Mouse (Mus musculus) skeletal muscle tissue, adult 2 months (tissue): ENCODE measurements around the gene Sugt1.

Experiments used
- DNase-seq: peaks from one replicate; pipeline ENCODE4 v3.0.0-alpha.2; 2012; ENCODE audit warnings: low read depth, low spot score

The Sugt1 gene

DNA sequence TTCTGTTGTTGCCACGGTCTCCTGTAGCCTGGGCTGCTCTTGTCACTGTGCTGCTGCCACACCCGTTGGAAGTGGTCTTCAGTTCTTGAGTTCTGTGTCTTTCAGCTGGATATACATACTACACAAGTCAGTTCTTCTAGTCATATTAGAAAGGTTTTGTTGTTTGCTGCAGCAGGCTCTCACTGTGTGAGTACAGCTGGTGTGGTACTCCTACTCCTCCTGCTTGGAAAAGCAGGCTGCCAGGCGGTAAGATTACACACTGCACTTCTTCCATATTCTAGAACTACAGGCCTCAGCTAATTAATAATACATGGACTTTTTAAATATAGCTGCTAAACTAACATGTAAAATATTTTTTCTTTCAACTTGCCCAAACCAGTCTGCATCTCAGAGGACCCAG is 19.4 kb downstream of the Sugt1 start:
- DNase-seq = no peak

GRCm38 (mm10) chr14:79607352-79607751 is 19.9 kb downstream of the Sugt1 start:
- no peak for DNase-seq

DNA sequence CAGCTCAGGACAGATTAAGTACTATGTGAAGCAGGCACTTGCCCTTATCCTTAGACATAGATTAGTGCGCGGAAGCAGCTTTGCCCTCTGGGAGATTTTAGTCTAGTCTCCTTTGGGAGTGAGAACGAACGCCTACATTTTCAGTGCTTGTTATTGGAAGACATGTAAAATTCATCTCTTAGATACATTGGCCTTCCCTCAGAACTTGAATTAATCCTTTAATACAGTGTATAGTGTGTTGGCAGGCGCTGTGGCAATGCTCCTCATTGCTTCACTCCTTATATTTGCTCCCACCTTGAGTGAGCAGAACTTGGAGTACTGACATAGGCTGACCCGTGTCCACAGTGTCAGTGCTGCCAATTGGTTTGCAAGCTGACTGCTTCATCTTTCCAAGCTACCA is 20.8 kb downstream of the Sugt1 start:
- DNase-seq = no peak

DNA sequence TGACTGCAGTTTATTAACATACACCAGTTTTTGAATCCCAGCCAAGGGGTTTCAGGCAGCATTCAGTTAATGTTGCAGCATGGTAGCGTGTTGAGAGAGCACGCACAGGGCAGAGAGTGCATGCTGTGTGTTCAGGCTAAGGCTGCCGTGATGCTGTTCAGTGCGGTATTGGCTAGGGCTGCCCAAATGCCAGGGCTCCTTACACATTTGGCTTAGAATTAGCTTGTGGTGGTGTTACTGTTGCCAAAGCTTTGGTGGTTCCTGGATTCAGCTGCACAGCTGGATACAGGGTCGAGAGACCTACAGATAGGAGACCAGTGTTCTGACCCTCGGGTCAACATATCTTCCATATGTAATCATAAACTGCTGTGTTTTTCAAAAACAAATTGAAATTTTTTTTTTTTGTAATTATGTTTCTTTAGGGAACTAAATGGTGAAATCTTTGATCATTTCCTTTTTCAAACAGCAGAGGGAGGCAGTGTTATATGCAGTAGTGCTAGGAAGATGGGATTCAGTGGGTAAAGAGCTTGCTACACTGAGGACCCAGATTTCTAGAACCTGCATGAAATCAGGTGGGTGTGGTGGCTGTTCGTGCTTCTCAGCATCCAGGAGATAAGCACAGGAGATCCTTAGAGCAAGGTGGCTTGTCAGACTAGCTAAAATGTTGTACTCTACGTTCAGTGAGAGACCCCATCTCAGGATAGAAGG is 29.8 kb downstream of the Sugt1 start:
- DNase-seq = no peak

- no peak for DNase-seq
These were observed 32.3 kb downstream of the Sugt1 start for GRCm38 (mm10) chr14:79619802-79620201.

GRCm38 (mm10) chr14:79621143-79621542 is 33.7 kb downstream of the Sugt1 start:
- DNase-seq = no peak

GRCm38 (mm10) chr14:79632330-79632729 is 44.8 kb downstream of the Sugt1 start:
- no peak for DNase-seq

DNA sequence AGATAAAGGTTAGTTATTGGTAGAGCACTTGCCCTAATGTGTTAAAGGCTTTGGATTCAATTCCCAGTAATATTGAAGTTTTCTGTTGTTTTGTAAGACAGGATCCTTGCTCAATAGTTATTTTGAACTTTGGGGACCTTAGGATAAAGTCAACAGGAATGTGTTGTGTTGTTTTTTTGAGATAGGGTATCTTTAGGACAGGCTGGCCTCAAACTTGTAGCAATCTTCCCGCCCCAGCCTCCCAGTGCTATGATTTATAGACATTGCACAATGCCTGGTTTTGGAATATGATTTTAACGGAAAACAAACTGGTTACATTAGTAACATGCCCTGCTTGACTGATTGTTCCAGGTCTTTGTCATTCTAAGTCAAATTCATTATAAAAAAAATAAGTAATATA is 45.7 kb downstream of the Sugt1 start:
- DNase-seq = no peak

GRCm38 (mm10) chr14:79636814-79637213 is 49.3 kb downstream of the Sugt1 start:
- DNase-seq = no peak

- DNase-seq = no peak
These were observed 54.6 kb downstream of the Sugt1 start for GRCm38 (mm10) chr14:79642063-79642462.

DNA sequence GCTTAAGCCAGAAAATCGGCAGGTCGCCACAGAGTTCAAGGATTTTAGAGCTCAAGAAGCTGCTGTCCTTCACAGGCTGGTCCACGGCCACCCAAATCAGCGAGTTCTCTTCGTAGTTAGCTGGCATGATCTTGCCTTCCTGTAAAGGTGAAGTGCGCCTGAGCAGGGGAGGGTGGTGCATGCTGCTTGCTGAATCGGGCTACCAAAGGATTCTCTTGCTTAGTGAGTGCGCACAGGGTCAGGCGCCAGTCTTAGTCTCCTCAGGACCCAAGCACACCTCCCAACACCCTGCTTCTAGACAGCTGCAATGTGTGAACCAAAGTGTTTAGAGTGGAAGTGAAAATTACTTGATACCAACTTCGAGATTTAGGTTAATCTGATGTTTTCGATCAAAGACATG is 57.9 kb downstream of the Sugt1 start:
- no peak for DNase-seq

- DNase-seq = no peak
These were observed 62.2 kb downstream of the Sugt1 start for GRCm38 (mm10) chr14:79649680-79650079.

- DNase-seq = no peak
These were observed 65.2 kb downstream of the Sugt1 start for GRCm38 (mm10) chr14:79652654-79653053.

- DNase-seq = peak; percentile 27
These were observed 70.8 kb downstream of the Sugt1 start for GRCm38 (mm10) chr14:79658286-79658685.

DNA sequence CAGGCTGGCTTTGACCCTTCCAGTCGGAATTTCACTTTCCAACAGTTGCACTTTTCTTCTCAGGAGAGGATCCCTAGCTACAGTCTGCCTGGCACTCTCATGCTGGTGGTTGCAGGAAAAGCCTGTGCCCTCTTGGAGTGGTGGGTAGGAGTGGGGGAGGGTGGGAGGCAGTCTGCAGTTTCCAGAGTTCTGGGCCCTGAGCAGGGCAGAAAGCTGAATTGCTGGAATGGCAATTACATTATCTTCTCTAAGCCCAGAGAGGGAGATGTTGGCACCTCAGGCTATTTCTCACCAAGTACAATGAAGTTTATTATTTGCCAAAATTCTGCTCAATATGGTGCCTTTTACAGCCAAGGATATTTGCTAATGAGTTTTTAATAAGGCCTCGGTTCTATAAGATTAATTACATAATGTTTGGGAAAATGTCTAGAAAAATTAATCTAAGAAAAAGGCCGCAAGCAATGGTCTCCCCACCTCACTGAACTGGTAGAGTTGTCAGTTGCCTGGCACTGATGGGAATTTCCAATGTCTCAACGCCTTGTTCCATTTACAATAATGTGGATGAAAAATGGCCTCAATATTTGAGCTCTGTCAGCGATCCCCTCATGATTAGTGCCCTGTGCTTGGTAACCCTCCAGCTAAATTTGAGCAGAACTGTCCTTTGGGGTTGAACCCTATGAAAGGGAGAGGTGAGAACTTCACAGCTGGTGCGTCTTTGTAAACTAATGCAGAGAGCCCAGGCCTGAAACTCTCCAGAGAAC is 71.4 kb downstream of the Sugt1 start:
- DNase-seq = no peak

DNA sequence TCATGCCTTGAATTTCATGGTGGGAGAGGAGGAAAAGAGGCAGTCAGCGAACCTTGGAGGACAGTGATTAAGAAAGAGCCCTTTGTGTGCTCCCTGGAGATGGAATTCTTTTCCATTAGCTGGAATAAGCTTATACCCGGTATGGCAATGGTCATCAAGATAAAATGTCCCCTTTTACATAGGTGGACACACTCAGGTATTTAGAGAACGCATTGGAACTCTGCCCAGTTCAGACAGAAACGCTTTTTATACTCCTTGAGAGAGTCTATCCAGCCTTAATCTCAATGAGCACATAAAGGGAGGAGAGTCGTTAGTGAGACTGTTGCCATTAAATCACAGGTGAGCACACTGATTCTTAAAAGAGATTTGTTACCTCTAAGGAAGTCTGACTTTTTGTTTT is 73.0 kb downstream of the Sugt1 start:
- no peak for DNase-seq

DNA sequence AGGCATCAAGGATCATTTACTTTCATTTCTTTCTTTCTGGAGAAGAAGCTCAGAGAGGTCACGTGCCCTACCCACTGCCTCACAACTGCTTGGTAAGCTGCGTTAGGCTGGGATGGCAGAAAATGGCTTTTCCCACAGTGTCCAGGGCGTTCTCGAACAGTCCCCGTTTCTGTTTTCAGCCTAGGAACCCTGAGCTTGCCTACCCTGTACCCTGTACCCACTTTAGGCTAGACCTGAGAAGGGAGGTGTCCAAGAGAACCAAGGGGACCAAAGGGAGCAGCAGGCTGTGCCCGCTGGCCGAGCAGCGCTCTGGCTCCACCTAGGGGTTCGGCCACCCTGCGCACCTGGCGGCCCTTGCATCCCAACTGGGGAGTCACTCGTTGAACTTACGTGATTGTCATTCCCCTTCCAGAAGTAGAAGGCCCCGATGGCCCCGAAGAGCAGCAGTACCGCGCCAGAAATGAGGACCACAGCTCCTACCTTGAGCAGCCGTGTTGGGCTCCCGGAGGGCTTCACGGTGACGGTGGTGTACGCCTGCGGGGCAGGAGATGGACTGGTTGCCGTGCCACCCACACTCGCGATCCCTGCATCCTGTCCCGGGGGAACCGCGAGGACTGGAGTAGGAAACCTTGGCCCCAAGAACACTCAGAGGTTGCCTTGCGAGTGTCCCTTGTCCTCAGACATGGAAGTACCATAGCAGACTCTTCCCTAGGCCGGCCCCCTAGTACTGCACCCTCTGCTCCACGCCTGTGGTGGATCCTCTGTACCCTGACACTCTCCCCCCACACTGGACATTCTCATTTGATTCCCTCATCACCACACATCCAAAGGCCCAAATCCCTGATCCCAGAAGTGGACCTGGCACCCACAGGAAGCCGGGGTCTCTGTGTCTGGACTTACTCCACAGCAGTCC is 73.8 kb downstream of the Sugt1 start:
- peak; percentile 14 for DNase-seq

- no peak for DNase-seq
These were observed 74.5 kb downstream of the Sugt1 start, which contains the start of gene Cnmd for GRCm38 (mm10) chr14:79662001-79662400. Cnmd (minus strand) TSS chr14:79662170.

DNA sequence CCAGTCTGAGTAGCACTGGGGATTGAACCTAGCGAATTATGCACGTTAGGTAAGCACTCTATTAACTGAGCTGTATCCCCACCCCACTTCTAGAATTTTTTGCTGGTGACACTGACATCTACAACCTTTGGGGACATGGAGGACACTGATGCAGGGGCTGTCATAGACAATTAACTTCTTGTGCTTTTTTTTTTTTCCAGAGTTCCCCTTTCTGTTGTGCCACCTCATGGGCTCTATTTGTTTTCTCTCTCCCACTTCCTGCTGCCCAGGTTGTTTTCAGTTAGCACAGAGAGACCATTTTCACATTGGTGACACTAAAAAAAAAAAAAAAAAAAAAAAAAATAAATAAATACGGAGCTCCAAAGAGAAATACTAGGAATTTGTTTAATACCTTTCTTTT is 83.5 kb downstream of the Sugt1 start:
- DNase-seq = no peak

DNA sequence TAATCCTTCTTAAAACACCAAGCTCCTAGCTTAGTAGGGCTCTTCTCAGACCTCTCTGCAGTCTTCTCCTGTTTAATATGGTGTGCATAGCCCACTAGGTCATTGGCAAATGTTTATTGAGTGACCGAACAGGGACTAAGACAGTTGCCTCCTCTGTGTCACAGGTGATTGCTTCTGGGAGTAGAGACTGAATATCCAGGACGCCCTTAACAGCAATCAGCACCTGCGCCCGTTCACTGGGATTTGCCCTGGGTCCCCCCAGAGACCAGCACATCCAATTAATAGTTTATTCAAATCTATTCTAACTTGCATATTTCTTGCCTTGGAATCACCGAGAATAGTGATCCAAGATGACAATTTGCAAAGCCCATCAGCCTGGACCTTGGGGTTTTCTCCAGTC is 85.1 kb downstream of the Sugt1 start:
- no peak for DNase-seq

GRCm38 (mm10) chr14:79673083-79674013 is 85.9 kb downstream of the Sugt1 start:
- DNase-seq = no peak
